ENCODE assay signal across 20 mouse cellular contexts in the genomic region with DNA sequence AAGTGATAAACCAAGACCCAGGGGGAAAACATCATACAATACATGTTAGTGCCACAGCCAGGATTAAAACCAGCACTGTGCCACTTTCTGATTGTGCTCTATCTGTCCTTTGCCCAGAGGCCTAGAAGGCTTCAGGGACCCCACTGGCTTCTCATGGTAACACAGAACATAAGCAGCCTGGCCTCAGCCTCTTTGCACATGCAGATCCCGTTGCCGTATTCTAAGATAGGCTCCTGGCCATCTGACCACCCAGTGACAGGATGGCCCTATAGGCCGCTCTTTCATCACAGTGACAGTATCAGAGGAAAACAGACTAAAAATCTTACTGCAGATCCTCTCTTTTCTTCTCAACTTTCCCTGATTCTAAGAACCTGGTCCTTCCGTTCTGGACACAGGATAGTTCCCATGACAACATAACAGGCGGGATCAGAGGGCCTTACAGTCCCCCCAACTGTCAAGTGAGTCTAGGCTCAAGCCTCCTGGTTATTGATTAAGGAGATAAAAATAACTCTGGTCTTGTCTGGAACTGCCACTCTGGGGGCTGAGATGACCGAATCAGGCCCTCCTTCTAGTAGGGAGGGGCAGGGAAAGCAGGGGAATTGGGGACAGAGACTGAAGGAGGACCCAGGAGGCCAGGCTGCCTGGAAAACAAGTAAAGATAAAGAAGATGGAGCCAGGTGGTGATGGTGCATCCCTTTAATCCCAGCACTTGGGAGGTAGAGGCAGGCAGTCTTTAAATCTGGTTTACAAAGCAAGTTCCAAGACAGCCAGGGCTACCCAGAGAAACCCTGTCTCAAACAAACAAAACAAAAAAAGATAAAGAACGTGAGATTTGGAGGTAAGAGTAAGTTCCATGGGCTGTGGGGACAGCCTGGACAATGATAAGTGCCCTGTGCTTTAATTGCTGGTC. TPM values are rescaled to one million over a fixed set of nuclear protein-coding genes. Genes with fewer than 3 reads are reported as not detected.
DNase-seq lines count a peak whose midpoint lies in the region; ATAC-seq and TF ChIP-seq lines count a peak whose summit lies in the region.
"Had no signal": no experiment of that assay in that cellular context is flagged by ENCODE, and none has a peak within 500 bp of the region (broad histone marks: within the 10 kb centered on the region; RNA-seq: fewer than 3 reads in every experiment).

No protein-coding gene starts in this region.

- TF ChIP-seq CTCF in G1E (IDR thresholded peaks at IDR 0.05; ENCODE audit: low read depth, low read length), result no peak
- no peak for TF ChIP-seq CTCF in stomach, postnatal 0 days (IDR thresholded peaks at IDR 0.05; ENCODE audit: low read depth)

- no peaks in the 10 kb centered on the region for H3K36me3 ChIP-seq in midbrain, embryonic 11.5 days (ENCODE audit: control insufficient read depth, insufficient read depth, low read length)
- no peaks in the 10 kb centered on the region for H3K36me3 ChIP-seq in midbrain, embryonic 14.5 days (ENCODE audit: control insufficient read depth, insufficient read depth, low read length)
- H3K36me3 ChIP-seq in G1E (replicated peaks), result no peaks in the 10 kb centered on the region
- no peaks in the 10 kb centered on the region for H3K36me3 ChIP-seq in stomach, postnatal 0 days (ENCODE audit: control insufficient read depth, insufficient read depth, low read length)
- H3K36me3 ChIP-seq in forebrain, embryonic 14.5 days (ENCODE audit: control insufficient read depth, insufficient read depth, low read length), result no peaks in the 10 kb centered on the region
- H3K36me3 ChIP-seq: embryonic facial prominence, embryonic 13.5 days had no signal

- WGBS in midbrain, embryonic 11.5 days, result 75% methylated on average over 7 of the region's 7 CpGs
- WGBS in midbrain, embryonic 14.5 days, result 69% methylated on average over 7 of the region's 7 CpGs
- 63% methylated on average over 7 of the region's 7 CpGs for WGBS in stomach, postnatal 0 days
- 74% methylated on average over 7 of the region's 7 CpGs for WGBS in forebrain, embryonic 14.5 days

- peak; percentile 76 for DNase-seq in heart, adult 11 months
- DNase-seq in heart, postnatal 4 days, result no peak
- peak; percentile 73 for DNase-seq in midbrain, embryonic 11.5 days (ENCODE audit: low spot score, missing footprints)
- no peak for DNase-seq in midbrain, embryonic 14.5 days
- no peak for DNase-seq in G1E (ENCODE audit: low spot score)
- no peak for DNase-seq in stomach, postnatal 0 days (ENCODE audit: low spot score)
- no peak for DNase-seq in forebrain, embryonic 14.5 days (ENCODE audit: low spot score)
- DNase-seq: adrenal gland, adult 8-10 months; adrenal gland, postnatal 14 days; adrenal gland, postnatal 36 days; cerebellum, adult 11-12 months; cerebellum, adult 2 months; cerebellum, adult 9-10 months; cerebellum, postnatal 10 days; cerebellum, postnatal 25 days had no signal

- H3K4me3 ChIP-seq in midbrain, embryonic 11.5 days (ENCODE audit: low read depth, low read length), result no peak overlapping the region
- H3K4me3 ChIP-seq in midbrain, embryonic 14.5 days (replicated peaks; ENCODE audit: low read depth, low read length), result no peak overlapping the region
- H3K4me3 ChIP-seq in G1E (ENCODE audit: low read depth, low read length), result no peak overlapping the region
- H3K4me3 ChIP-seq in stomach, postnatal 0 days (ENCODE audit: low read depth, low read length), result no peak overlapping the region
- H3K4me3 ChIP-seq in forebrain, embryonic 14.5 days (ENCODE audit: low read depth, low read length), result no peak overlapping the region
- H3K4me3 ChIP-seq: embryonic facial prominence, embryonic 13.5 days; forebrain, embryonic 13.5 days had no signal

- H3K27ac ChIP-seq in midbrain, embryonic 11.5 days (ENCODE audit: low read depth, low read length), result no peak overlapping the region
- H3K27ac ChIP-seq in midbrain, embryonic 14.5 days (replicated peaks; ENCODE audit: low read depth, low read length), result no peak overlapping the region
- no peak overlapping the region for H3K27ac ChIP-seq in stomach, postnatal 0 days (replicated peaks)
- H3K27ac ChIP-seq in forebrain, embryonic 14.5 days (ENCODE audit: low read depth, low read length), result no peak overlapping the region
- H3K27ac ChIP-seq: embryonic facial prominence, embryonic 13.5 days; forebrain, embryonic 13.5 days had no signal

- no peaks in the 10 kb centered on the region for H3K9me3 ChIP-seq in midbrain, embryonic 11.5 days (ENCODE audit: control insufficient read depth, low read length)
- no peaks in the 10 kb centered on the region for H3K9me3 ChIP-seq in midbrain, embryonic 14.5 days (ENCODE audit: control insufficient read depth, low read length)
- no peaks in the 10 kb centered on the region for H3K9me3 ChIP-seq in G1E (replicated peaks)
- no peaks in the 10 kb centered on the region for H3K9me3 ChIP-seq in stomach, postnatal 0 days (ENCODE audit: control insufficient read depth, low read length)
- H3K9me3 ChIP-seq in forebrain, embryonic 14.5 days (replicated peaks; ENCODE audit: control insufficient read depth, low read length), result no peaks in the 10 kb centered on the region
- H3K9me3 ChIP-seq: embryonic facial prominence, embryonic 13.5 days; forebrain, embryonic 13.5 days had no signal

- H3K4me2 ChIP-seq in midbrain, embryonic 11.5 days, result no peak overlapping the region
- no peak overlapping the region for H3K4me2 ChIP-seq in midbrain, embryonic 14.5 days (ENCODE audit: low read length)
- no peak overlapping the region for H3K4me2 ChIP-seq in stomach, postnatal 0 days (replicated peaks; ENCODE audit: low read depth)
- H3K4me2 ChIP-seq in forebrain, embryonic 14.5 days (ENCODE audit: low read length), result no peak overlapping the region
- H3K4me2 ChIP-seq: embryonic facial prominence, embryonic 13.5 days; forebrain, embryonic 13.5 days had no signal

- peaks cover 1% of the 10 kb centered on the region; the same call in 1 of the 2 replicates for H3K27me3 ChIP-seq in midbrain, embryonic 11.5 days (ENCODE audit: control insufficient read depth, insufficient read depth, low read length)
- 0 out of 2 replicates have a peak, but pooled peaks cover 4% of the 10 kb centered on the region for H3K27me3 ChIP-seq in midbrain, embryonic 14.5 days (ENCODE audit: control insufficient read depth, insufficient read depth, low read length)
- peaks cover 4% of the 10 kb centered on the region for H3K27me3 ChIP-seq in G1E (ENCODE audit: insufficient read depth, low read length)
- H3K27me3 ChIP-seq in stomach, postnatal 0 days (ENCODE audit: control insufficient read depth, insufficient read depth, low read length), result no peaks in the 10 kb centered on the region
- no peaks in the 10 kb centered on the region for H3K27me3 ChIP-seq in forebrain, embryonic 14.5 days (replicated peaks; ENCODE audit: control insufficient read depth, insufficient read depth, low read length)
- H3K27me3 ChIP-seq: Patski had no signal

- no peak for TF ChIP-seq EP300 in stomach, postnatal 0 days (optimal IDR thresholded peaks at IDR 0.05)

- H3K9ac ChIP-seq in midbrain, embryonic 11.5 days (ENCODE audit: low read length), result no peak overlapping the region
- H3K9ac ChIP-seq in midbrain, embryonic 14.5 days (replicated peaks; ENCODE audit: low read length), result no peak overlapping the region
- peak overlapping the region; percentile 27; the same call in 1 of the 2 replicates for H3K9ac ChIP-seq in stomach, postnatal 0 days (ENCODE audit: low read length)
- no peak overlapping the region for H3K9ac ChIP-seq in forebrain, embryonic 14.5 days (ENCODE audit: low read length)
- H3K9ac ChIP-seq: embryonic facial prominence, embryonic 13.5 days; forebrain, embryonic 13.5 days had no signal

- no peak for ATAC-seq in midbrain, embryonic 11.5 days (ENCODE audit: low FRiP score)
- no peak for ATAC-seq in midbrain, embryonic 14.5 days (ENCODE audit: low FRiP score, low TSS enrichment)
- peak; percentile 22; the same call in 1 of the 2 replicates for ATAC-seq in G1E (ENCODE audit: extremely low read depth, insufficient number of reproducible peaks, low FRiP score, poor library complexity, severe bottlenecking)
- ATAC-seq in stomach, postnatal 0 days (ENCODE audit: low FRiP score, low TSS enrichment), result no peak
- no peak for ATAC-seq in forebrain, embryonic 14.5 days
- ATAC-seq: activated CD4-positive, CD25-positive, alpha-beta regulatory T cell, adult 4 months; forebrain, embryonic 13.5 days; forebrain, embryonic 16.5 days; Patski had no signal

- H3K4me1 ChIP-seq in midbrain, embryonic 11.5 days (ENCODE audit: control insufficient read depth, insufficient read depth, low read length), result no peaks in the 10 kb centered on the region
- H3K4me1 ChIP-seq in midbrain, embryonic 14.5 days (ENCODE audit: control insufficient read depth, insufficient read depth, low read length), result peaks cover 2% of the 10 kb centered on the region
- H3K4me1 ChIP-seq in G1E (ENCODE audit: insufficient read depth, low read depth, low read length), result peaks cover 27% of the 10 kb centered on the region
- no peaks in the 10 kb centered on the region; the same call in 1 of the 2 replicates for H3K4me1 ChIP-seq in stomach, postnatal 0 days (replicated peaks; ENCODE audit: control insufficient read depth, insufficient read depth)
- peaks cover under 1% of the 10 kb centered on the region; the same call in 1 of the 2 replicates for H3K4me1 ChIP-seq in forebrain, embryonic 14.5 days (ENCODE audit: control insufficient read depth, insufficient read depth, low read length)

RNA-seq across cellular contexts. Expression of a gene that starts 12.7 kb away (rescaled TPM):
- under 1 TPM; 0.60 to 0.72 TPM for total RNA-seq in heart, postnatal 4 days (2021)
- 1.1 and 1.6 TPM in 2 replicates for polyA plus RNA-seq in midbrain, embryonic 11.5 days (2014; fragmentation: Nextera tagmentation; extraction: Ambion mirVana)
- polyA plus RNA-seq in midbrain, embryonic 14.5 days (2014; fragmentation: Nextera tagmentation; extraction: Ambion mirVana), result 3.8 and 4.2 TPM in 2 replicates
- total RNA-seq in G1E (2014; fragmentation: Nextera tagmentation) (0.19 TPM in 1 of 2 replicates, not detected in the other), G1E (2017) (0.05 TPM in 1 of 2 replicates, not detected in the other)
- not detected in 2 replicates for polyA plus RNA-seq in G1E (2012)
- 0.55 and 0.62 TPM in 2 replicates for polyA plus RNA-seq in stomach, postnatal 0 days (2015; fragmentation: Nextera tagmentation; extraction: Ambion mirVana)
- 2.3 and 3.2 TPM in 2 replicates for polyA plus RNA-seq in forebrain, embryonic 14.5 days (2014; fragmentation: Nextera tagmentation; extraction: Ambion mirVana)
- polyA plus RNA-seq: activated CD4-positive, CD25-positive, alpha-beta regulatory T cell, adult 4 months had no signal

RNA-seq across cellular contexts. Expression of a gene that starts 17.2 kb away (rescaled TPM):
- 100 to 1,000 TPM; 220 to 229 TPM for total RNA-seq in heart, postnatal 4 days (2021)
- 9.2 and 10.8 TPM in 2 replicates for polyA plus RNA-seq in midbrain, embryonic 11.5 days (2014; fragmentation: Nextera tagmentation; extraction: Ambion mirVana)
- polyA plus RNA-seq in midbrain, embryonic 14.5 days (2014; fragmentation: Nextera tagmentation; extraction: Ambion mirVana), result 13.7 and 14.4 TPM in 2 replicates
- total RNA-seq in G1E (2014; fragmentation: Nextera tagmentation), result 36.2 and 37.9 TPM in 2 replicates
- total RNA-seq in G1E (2017), result 19.4 and 27.2 TPM in 2 replicates
- polyA plus RNA-seq in G1E (2012), result 53.7 and 60.3 TPM in 2 replicates
- polyA plus RNA-seq in stomach, postnatal 0 days (2015; fragmentation: Nextera tagmentation; extraction: Ambion mirVana), result 17.8 and 19.9 TPM in 2 replicates
- polyA plus RNA-seq in forebrain, embryonic 14.5 days (2014; fragmentation: Nextera tagmentation; extraction: Ambion mirVana), result 6.3 and 7.7 TPM in 2 replicates

RNA-seq across cellular contexts. Expression of a gene that starts 21.4 kb away (rescaled TPM):
- 10 to 100 TPM; 47.8 to 53.8 TPM for total RNA-seq in heart, postnatal 4 days (2021)
- polyA plus RNA-seq in midbrain, embryonic 11.5 days (2014; fragmentation: Nextera tagmentation; extraction: Ambion mirVana), result 2.5 TPM in 2 replicates
- polyA plus RNA-seq in midbrain, embryonic 14.5 days (2014; fragmentation: Nextera tagmentation; extraction: Ambion mirVana), result 9.2 and 10.6 TPM in 2 replicates
- 8.3 and 9.4 TPM in 2 replicates for total RNA-seq in G1E (2014; fragmentation: Nextera tagmentation)
- 11.4 and 11.7 TPM in 2 replicates for total RNA-seq in G1E (2017)
- polyA plus RNA-seq in G1E (2012), result 8.7 and 8.9 TPM in 2 replicates
- 7.6 and 8.2 TPM in 2 replicates for polyA plus RNA-seq in stomach, postnatal 0 days (2015; fragmentation: Nextera tagmentation; extraction: Ambion mirVana)
- polyA plus RNA-seq in forebrain, embryonic 14.5 days (2014; fragmentation: Nextera tagmentation; extraction: Ambion mirVana), result 5.1 and 6.0 TPM in 2 replicates

Comparison
In these comparisons a context has a peak if more than half of its experiments do, and no peak if none do; other contexts are left out.
1. DNase-seq: peak in heart, adult 11 months (single experiment) and midbrain, embryonic 11.5 days (single experiment); none in heart, postnatal 4 days (single experiment), midbrain, embryonic 14.5 days (single experiment), G1E (single experiment), stomach, postnatal 0 days (single experiment) and forebrain, embryonic 14.5 days (single experiment).